Mouse (Mus musculus) limb, embryonic 10.5 days (tissue): ENCODE measurements at regions not wholly inside any gene's neighbourhood (a gene's known extent, or its start where the extent isn't known, plus 50 kb on each side); places are given as distances from the start of the nearest gene placed in this dataset.

ENCODE experiments used
- DNase-seq: peaks from one replicate; pipeline ENCODE4 v3.0.0-alpha.2; 2017; ENCODE audit warnings: low spot score
- H3K27ac ChIP-seq: fragments of 300-500 bp; sonication (generic); 2 replicates; pipeline ENCODE4 v1.5.1; 2016; ENCODE audit warnings: mild to moderate bottlenecking
- H3K27me3 ChIP-seq: fragments of 300-500 bp; sonication (generic); 2 replicates; pipeline ENCODE4 v1.6.1; 2016; ENCODE audit warnings: low read depth, mild to moderate bottlenecking; ENCODE audit not compliant: poor library complexity, severe bottlenecking
- H3K36me3 ChIP-seq: fragments of 300-500 bp; sonication (generic); 2 replicates; pipeline ENCODE4 v1.6.1; 2016; ENCODE audit warnings: mild to moderate bottlenecking, moderate library complexity
- H3K4me1 ChIP-seq: fragments of 300-500 bp; sonication (generic); 2 replicates; pipeline ENCODE4 v1.6.1; 2016
- H3K4me3 ChIP-seq: fragments of 300-500 bp; sonication (generic); 2 replicates; pipeline ENCODE4 v1.5.1; 2016; ENCODE audit warnings: mild to moderate bottlenecking, moderate library complexity
- H3K9me3 ChIP-seq: fragments of 300-500 bp; sonication (generic); replicated peaks from 2 replicates; pipeline ENCODE4 v1.6.1; 2016; ENCODE audit warnings: mild to moderate bottlenecking
- WGBS: fragments of 180-500 bp; shearing (Covaris S2); methylation state at CpG from one replicate; pipeline ENCODE4 v1.1.7; 2016; 5-methylcytosine and 5-hydroxymethylcytosine counted together

DNA sequence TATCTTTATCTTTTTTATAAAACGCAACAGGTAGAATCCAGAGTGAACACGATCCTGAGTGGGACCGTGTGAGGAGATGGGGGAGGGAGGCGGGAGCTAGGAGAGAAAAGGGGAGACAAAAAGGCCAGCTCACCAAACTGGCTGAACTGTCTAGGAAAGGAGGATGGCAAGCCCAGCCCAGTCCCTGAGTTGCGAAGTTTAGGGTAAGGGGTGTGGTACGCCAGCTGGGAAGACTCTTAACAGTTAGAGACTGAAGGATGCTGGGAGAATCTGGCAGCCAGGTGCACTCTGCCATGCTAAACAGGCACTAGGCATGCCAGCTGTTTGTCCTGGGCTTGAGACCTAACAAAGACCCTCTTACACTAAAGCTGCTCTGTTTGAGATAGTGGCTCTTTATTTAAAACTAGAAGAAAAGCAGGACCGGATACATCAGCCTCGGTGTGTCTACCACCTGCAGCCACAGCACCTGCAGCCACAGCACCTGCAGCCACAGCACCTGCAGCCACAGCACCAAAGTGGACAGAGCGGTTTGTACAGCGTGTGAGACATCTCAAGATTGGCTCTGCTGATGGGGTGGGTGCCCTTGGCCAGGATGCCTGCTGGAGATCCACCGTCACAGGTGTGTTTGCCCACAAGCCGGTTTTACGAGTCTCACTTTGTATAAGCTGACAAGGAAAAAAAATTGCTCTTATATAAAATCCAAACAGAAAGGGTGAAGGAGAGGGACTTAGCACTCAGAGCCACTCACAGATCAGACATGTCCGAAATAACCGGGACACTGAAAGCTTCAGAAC is 225.1 kb upstream of the Amigo2 start:
- Histone ChIP-seq H3K4me3 (no peak overlapping the region), H3K4me1 (peaks cover 5% of the 10 kb centered on the region; the same call in 1 of the 2 replicates), H3K27me3 (no peaks in the 10 kb centered on the region), H3K9me3 (no peaks in the 10 kb centered on the region), H3K27ac (no peak overlapping the region), H3K36me3 (no peaks in the 10 kb centered on the region)
- 89% methylated on average over 15 of the region's 15 CpGs for WGBS
- DNase-seq: no peak

DNA sequence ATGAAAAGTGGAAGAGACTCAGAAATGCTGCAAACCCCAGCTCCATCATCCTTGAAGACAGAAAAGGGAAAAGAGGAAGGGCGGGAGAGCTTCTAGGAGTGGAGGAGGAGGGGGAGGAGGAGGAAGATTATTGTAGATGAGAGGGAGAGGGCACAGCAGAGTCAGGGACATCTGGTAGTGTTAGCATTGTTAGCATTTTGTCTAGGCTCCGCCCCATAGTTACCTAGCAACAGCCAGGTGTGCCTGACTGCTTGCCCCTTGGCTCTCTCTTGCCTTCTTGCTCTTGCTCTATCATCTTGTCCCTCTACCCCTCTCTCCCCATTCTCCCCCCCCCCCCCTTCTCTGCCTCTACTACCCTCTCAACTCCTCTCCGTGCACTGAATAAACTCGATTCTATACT is 224.4 kb upstream of the Amigo2 start:
- no peaks in the 10 kb centered on the region for H3K27me3 ChIP-seq
- WGBS: 80% methylated on average over 4 of the region's 4 CpGs
- no peak overlapping the region for H3K27ac ChIP-seq

DNA sequence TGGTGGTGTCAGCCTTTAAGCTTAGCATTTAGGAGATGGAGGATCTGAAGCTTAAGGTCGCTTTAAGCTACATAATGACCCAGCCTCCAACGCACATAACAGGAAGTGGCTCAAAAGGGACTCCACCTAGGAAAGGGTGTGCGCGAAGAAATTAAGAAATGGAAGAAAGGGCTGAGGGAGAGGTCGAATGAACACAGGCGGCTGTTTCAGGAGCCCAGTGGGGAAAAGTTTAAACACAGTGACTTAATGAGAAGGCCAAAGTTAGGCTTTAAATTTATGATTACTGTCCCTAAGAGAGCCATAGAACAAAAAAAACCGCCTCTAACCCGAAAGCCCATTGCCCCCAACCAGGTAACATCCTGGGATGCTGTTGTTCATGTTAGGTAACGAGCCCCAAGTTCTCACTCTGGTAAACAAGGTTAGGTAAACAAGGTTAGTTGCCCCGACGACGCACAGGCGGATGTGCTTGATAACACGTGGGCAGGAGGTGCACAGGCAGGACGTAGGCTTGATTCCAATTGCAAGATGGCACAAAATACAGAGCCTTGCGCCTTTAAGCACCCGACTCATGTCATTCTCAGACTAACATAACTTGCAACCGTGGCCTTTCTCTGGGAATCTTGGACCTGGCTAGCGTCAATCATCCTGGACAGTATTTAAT is 222.7 kb upstream of the Amigo2 start:
- H3K9me3 ChIP-seq: no peaks in the 10 kb centered on the region
- WGBS: 86% methylated on average over 19 of the region's 19 CpGs
- H3K4me3 ChIP-seq: no peak overlapping the region

More for the DNA sequence above, 224.4 kb upstream of the Amigo2 start:
- Histone ChIP-seq H3K9me3 (no peaks in the 10 kb centered on the region), H3K4me3 (no peak overlapping the region), H3K4me1 (peaks cover 5% of the 10 kb centered on the region; the same call in 1 of the 2 replicates), H3K36me3 (no peaks in the 10 kb centered on the region)
- DNase-seq: no peak

DNA sequence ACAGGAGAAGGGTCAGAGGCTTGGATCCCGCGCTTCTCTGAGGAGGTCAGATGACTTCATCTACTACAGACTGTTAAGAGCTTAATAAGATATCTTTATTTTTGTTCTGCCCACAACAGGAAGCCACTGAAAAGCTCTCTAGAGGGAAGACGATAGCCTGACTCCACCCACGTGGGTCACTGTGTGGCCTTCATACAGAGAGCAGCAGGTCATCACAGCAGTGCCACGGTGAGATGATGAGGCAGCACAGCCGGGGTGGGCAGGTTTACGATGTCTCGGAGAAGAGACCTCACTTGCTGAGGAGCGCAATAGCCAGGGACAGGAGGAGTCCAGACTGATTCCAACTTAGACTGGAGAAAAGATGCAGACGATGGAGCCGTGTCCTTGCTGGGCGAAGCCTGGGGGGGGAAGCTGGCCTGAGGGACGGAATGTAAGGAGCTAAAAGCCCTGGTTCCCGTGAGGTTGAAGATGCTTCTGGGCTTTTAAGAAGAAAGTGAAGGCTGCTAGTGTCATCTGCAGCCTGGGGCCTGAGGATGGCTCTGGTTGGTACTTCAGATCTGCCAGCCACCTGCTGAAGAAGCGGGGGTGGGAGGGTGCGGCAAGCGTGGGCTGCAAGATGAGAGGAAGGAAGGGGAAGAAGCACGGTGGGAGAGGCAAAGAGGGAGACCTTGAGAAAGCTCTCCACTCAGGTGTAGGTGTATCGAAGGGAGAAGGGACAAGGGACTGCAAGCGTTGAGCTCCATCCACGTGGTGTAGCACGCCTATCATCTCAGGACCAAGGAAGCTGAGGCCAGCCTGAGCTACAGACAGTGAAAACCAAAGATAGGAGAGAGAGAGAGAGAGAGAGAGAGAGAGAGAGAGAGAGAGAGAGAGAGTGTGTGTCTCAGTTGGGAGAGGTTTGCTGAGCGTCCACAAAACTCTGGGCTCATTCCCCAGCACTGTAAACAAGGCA is 221.9 kb upstream of the Amigo2 start:
- 78% methylated on average over 23 of the region's 23 CpGs for whole genome bisulfite sequencing

More for the DNA sequence above, 222.7 kb upstream of the Amigo2 start:
- DNase-seq: no peak
- Histone ChIP-seq H3K36me3 (no peaks in the 10 kb centered on the region), H3K27ac (no peak overlapping the region), H3K4me1 (peaks cover 5% of the 10 kb centered on the region; the same call in 1 of the 2 replicates), H3K27me3 (no peaks in the 10 kb centered on the region)

DNA sequence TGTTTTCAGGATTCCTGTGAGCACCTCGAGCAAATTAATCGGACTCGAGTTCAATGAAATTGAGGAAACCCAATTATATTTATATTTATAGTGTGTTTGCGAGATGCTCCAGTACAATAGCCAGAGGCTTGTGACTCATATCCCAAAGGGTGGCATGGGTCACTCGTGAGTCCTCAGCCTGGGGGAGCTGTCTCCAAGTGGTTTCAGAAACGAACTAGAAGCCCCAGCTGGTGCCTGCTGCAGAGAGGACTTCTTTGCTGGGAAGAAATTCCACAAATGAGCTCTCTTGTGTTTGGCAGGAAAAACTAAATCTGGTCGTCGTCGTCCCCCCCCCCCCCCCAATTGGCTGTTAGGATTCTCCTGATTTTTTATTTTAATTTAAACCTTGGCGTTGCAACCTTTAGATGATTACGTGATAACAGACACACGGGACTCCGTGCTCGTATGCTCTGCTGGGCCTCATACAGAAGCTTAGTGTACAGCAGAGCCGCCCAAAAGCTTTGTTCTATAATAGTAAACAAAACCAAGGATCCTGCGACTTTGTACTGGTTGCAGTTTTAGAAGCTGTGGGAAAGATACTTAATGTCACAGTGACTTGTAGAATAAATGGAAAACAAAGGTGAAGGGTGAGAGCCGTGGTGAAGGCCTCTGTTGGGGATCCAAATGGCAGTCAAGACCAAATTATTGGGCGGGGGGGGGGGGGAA is 220.8 kb upstream of the Amigo2 start:
- Histone ChIP-seq H3K4me1 (peaks cover 5% of the 10 kb centered on the region; the same call in 1 of the 2 replicates), H3K4me3 (no peak overlapping the region), H3K9me3 (no peaks in the 10 kb centered on the region), H3K36me3 (no peaks in the 10 kb centered on the region), H3K27me3 (no peaks in the 10 kb centered on the region), H3K27ac (no peak overlapping the region)
- no peak for DNase-seq
- 91% methylated on average over 18 of the region's 18 CpGs for WGBS

More for the DNA sequence above, 221.9 kb upstream of the Amigo2 start:
- no peak overlapping the region for H3K4me3 ChIP-seq
- H3K9me3 ChIP-seq: no peaks in the 10 kb centered on the region
- no peak for DNase-seq
- H3K27me3 ChIP-seq: no peaks in the 10 kb centered on the region
- H3K36me3 ChIP-seq: no peaks in the 10 kb centered on the region
- peaks cover 5% of the 10 kb centered on the region; the same call in 1 of the 2 replicates for H3K4me1 ChIP-seq
- no peak overlapping the region for H3K27ac ChIP-seq

DNA sequence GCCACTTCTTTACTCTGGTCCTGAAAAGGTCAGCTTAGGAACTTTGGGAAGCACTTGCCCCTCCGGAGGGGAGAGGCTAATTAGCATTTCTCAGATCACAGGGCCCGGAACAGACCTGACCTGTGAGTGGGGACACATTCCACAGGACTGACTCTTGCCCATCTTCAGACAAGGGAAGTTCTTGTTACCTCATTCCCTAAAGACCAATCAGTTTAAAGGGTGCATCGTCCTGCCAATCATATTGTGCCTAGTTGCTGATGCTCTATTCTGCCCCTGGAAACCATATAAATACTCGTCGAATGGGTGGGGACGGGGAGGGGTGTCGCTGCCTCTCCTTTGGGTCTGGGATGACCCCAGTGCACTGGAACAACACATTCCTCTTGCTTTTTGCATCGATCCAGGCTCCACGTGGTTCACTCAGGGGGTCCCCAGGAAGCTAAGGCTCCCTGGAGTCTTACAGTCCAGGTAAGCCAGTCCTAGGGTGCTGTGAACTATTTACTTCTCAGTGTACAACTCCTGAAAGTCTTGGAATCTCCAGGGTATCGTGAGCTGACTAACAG is 219.9 kb upstream of the Amigo2 start:
- Histone ChIP-seq H3K4me3 (no peak overlapping the region), H3K4me1 (peaks cover 5% of the 10 kb centered on the region; the same call in 1 of the 2 replicates), H3K36me3 (no peaks in the 10 kb centered on the region), H3K27ac (no peak overlapping the region), H3K9me3 (no peaks in the 10 kb centered on the region), H3K27me3 (no peaks in the 10 kb centered on the region)
- DNase-seq: no peak
- WGBS: 87% methylated on average over 10 of the region's 10 CpGs

DNA sequence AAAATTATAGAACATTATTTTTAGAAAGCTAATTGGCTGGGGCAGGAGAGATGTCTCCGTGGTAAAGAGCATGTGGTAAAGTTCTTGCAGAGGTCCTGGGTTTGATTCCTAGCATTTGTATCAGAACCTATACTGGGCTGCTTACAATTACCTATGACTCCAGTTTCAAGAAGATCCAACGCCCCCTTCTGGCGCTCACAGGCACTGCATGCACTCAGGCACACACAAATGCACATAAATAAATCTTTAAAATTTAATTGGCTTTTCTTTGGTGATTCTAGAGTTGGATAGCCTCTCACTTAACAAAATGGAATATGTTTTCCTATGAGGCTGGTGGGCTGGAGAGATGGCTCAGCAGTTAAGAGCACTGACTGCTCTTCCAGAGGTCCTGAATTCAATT is 219.0 kb upstream of the Amigo2 start:
- WGBS: 65% methylated on average over 3 of the region's 3 CpGs
- Histone ChIP-seq H3K27me3 (no peaks in the 10 kb centered on the region), H3K36me3 (no peaks in the 10 kb centered on the region), H3K4me3 (no peak overlapping the region), H3K9me3 (no peaks in the 10 kb centered on the region), H3K27ac (no peak overlapping the region), H3K4me1 (peaks cover 5% of the 10 kb centered on the region; the same call in 1 of the 2 replicates)
- DNase-seq: no peak

DNA sequence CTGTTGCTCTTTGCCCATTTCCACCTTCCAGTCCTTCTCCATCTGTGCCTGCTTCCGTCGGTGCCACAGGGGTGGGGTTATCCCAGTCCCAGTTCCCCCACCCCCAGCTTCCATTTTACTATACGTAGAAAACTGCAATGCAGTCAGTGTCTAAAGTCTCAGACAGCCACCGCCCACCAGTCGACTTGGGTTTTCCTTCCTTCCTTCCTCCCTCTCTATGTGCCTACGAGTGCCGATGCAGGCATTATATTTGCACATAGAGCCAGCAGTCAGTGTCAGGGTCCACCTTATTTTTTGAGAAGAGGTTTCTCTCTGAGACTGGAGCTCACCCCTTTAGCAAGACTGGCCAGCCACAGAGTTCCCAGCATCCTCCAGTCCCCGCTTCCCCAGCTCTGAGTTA is 218.3 kb upstream of the Amigo2 start:
- H3K9me3 ChIP-seq: no peaks in the 10 kb centered on the region
- no peak for DNase-seq
- H3K36me3 ChIP-seq: no peaks in the 10 kb centered on the region
- no peak overlapping the region for H3K27ac ChIP-seq
- H3K4me3 ChIP-seq: no peak overlapping the region
- H3K4me1 ChIP-seq: peaks cover 5% of the 10 kb centered on the region; the same call in 1 of the 2 replicates
- 92% methylated on average over 8 of the region's 8 CpGs for WGBS
- H3K27me3 ChIP-seq: no peaks in the 10 kb centered on the region

DNA sequence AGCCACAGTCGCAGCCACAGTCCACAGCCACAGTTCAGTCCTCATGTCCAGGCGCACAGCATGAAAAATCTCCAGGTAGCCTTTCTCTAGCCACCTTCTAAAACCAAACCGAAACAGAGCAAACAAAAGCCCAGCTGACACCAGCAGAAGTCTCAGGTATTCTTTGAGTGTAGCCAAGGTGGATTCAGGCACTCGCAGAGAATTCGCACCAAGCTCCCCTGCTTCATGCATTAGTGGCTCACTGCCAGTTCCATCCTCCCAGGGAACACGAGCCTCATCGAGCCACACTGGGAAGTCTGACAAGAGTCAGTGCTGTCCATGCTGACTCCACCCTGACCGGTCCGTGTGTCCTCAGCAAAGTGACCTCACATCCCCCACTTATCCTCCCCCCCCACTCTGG is 217.7 kb upstream of the Amigo2 start:
- H3K9me3 ChIP-seq: no peaks in the 10 kb centered on the region
- no peak for DNase-seq
- no peaks in the 10 kb centered on the region for H3K27me3 ChIP-seq
- peaks cover 5% of the 10 kb centered on the region; the same call in 1 of the 2 replicates for H3K4me1 ChIP-seq
- WGBS: 91% methylated on average over 9 of the region's 9 CpGs
- H3K36me3 ChIP-seq: no peaks in the 10 kb centered on the region
- H3K27ac ChIP-seq: no peak overlapping the region
- H3K4me3 ChIP-seq: no peak overlapping the region

DNA sequence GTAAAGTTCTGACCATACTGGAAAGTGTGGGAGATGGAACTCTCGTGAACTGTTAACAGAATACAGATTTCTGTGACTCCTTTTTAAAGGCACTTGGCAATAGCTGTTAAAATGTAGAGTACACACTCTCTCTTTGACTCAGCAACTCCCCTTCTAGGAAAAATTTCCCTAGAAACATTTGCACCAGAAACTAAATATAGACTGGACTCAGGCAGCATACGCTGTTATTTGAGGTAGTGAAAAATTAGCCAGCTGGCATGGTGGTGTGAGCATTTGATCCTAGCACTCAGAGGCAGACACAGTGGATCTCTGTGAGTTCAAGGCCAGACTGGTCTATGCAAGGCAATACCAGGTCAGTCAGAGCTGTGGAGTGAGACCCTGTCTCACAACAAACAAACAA is 215.5 kb upstream of the Amigo2 start:
- Histone ChIP-seq H3K4me3 (no peak overlapping the region), H3K27ac (no peak overlapping the region), H3K36me3 (no peaks in the 10 kb centered on the region), H3K4me1 (peaks cover 5% of the 10 kb centered on the region; the same call in 1 of the 2 replicates), H3K9me3 (no peaks in the 10 kb centered on the region), H3K27me3 (no peaks in the 10 kb centered on the region)
- 90% methylated on average over 2 of the region's 2 CpGs for WGBS
- DNase-seq: no peak

DNA sequence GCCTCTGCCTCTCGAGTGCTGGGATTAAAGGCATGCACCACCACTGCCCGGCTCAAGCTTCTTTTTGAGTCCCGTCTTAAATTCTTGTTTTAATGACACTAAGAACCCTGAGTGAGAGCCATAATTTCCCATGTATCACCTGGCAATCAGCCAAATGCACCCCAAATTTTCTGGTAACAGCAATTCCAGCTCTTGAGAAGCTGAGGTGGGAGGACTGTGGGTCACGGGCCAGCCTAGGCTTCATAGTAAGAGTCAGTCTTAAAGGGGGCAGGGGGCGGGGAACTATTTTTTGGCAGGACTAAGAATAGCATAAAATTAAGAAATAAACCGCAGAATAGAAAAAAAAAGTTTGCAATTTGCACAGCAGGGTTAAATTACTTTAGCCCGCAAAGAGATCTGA is 214.9 kb upstream of the Amigo2 start:
- H3K9me3 ChIP-seq: no peaks in the 10 kb centered on the region
- no peaks in the 10 kb centered on the region for H3K27me3 ChIP-seq
- peaks cover 7% of the 10 kb centered on the region; the same call in 1 of the 2 replicates for H3K4me1 ChIP-seq
- no peaks in the 10 kb centered on the region for H3K36me3 ChIP-seq
- no peak overlapping the region for H3K27ac ChIP-seq
- no peak overlapping the region for H3K4me3 ChIP-seq
- 92% methylated on average over 7 of the region's 7 CpGs for WGBS
- DNase-seq: no peak

DNA sequence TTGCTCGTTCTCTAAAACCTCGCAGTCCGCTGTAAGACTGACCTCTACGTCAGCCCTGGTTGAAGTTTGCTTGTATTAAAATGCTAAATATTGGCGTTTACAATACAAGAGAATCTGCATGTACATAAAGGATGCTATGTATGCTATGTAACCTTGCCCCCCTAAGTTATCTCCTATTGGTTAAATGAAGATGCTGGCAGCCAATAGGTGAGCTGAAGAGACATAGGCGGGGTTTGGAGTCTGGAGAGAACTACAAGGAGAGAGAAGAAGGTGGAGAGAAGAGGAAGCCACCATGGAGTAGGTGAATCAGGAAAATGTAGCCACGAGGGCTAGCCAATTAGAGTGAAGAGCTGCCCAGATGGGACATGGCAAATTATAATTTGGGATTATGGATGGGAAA is 214.0 kb upstream of the Amigo2 start:
- 75% methylated on average over 7 of the region's 7 CpGs for WGBS
- H3K27ac ChIP-seq: no peak overlapping the region
- H3K27me3 ChIP-seq: no peaks in the 10 kb centered on the region
- no peak for DNase-seq
- no peaks in the 10 kb centered on the region for H3K36me3 ChIP-seq
- H3K4me1 ChIP-seq: peaks cover 11% of the 10 kb centered on the region; the same call in 1 of the 2 replicates
- no peak overlapping the region for H3K4me3 ChIP-seq
- no peaks in the 10 kb centered on the region for H3K9me3 ChIP-seq
